Mouse (Mus musculus) midbrain, embryonic 15.5 days (tissue): ENCODE results near the gene Cxcr4. TPM values are rescaled to one million over a fixed set of nuclear protein-coding genes. Genes with fewer than 3 reads are reported as not detected.

Experiments used
- ATAC-seq: fragments of 200-750 bp; cut with Nextera tagmentation; replicated peaks from 2 replicates; pipeline ENCODE4 v1.8.0; 2017; ENCODE audit warnings: moderate TSS enrichment
- H3K27ac ChIP-seq: fragments of 300-500 bp; sonication (generic); 2 replicates; pipeline ENCODE4 v1.5.1; 2015; ENCODE audit warnings: mild to moderate bottlenecking, inconsistent platforms
- H3K27me3 ChIP-seq: fragments of 300-500 bp; sonication (generic); replicated peaks from 2 replicates; pipeline ENCODE4 v1.6.1; 2015; ENCODE audit warnings: inconsistent platforms
- H3K36me3 ChIP-seq: fragments of 300-500 bp; sonication (generic); replicated peaks from 2 replicates; pipeline ENCODE4 v1.6.1; 2015; ENCODE audit warnings: inconsistent platforms
- H3K4me1 ChIP-seq: fragments of 300-500 bp; sonication (generic); 2 replicates; pipeline ENCODE4 v1.6.1; 2015; ENCODE audit warnings: inconsistent platforms
- H3K4me2 ChIP-seq: fragments of 300-500 bp; sonication (generic); 2 replicates; pipeline ENCODE4 v1.6.1; 2015; ENCODE audit warnings: inconsistent platforms, mild to moderate bottlenecking, moderate library complexity
- H3K4me3 ChIP-seq: fragments of 300-500 bp; sonication (generic); 2 replicates; pipeline ENCODE4 v1.5.1; 2015; ENCODE audit warnings: mild to moderate bottlenecking, inconsistent platforms
- H3K9ac ChIP-seq: fragments of 300-500 bp; sonication (generic); 2 replicates; pipeline ENCODE4 v1.6.1; 2015; ENCODE audit warnings: mild to moderate bottlenecking, inconsistent platforms
- H3K9me3 ChIP-seq: fragments of 300-500 bp; sonication (generic); 2 replicates; pipeline ENCODE4 v1.6.1; 2016; ENCODE audit warnings: inconsistent platforms
- WGBS: fragments of 180-500 bp; shearing (Covaris S2); methylation state at CpG from one replicate; pipeline ENCODE4 v1.1.7; 2015; ENCODE audit warnings: mixed read lengths; 5-methylcytosine and 5-hydroxymethylcytosine counted together
- polyA plus RNA-seq: library from polyadenylated mRNA; unstranded; fragments of >200 nt; fragmentation: Nextera tagmentation; extraction: Ambion mirVana; gene quantifications from 2 replicates; pipeline ENCODE4 v1.2.1, GENCODE M21; 2015

Cxcr4 gene
- polyA plus RNA-seq, 1 experiment from 2014 or later, result 7.1 TPM

DNA sequence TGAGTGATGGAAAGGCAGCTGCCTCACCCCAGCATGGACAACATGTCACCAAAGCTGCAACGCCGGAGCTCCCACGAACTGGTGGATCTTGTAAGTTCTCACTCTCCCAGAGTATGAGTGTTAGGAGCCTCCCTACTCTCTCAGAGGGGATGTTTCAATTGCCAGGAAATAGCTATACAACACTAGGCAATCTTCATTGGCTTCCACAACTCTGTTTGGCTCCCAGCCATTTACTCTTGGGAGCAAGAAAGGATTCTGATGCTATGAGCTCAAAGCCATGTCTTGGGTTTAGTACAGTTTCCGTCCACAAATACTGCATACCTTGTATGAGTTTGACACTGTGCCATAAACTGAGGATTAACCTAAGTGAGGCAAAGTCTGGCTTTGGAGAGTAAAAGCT is 34.1 kb downstream of the Cxcr4 start:
- Histone ChIP-seq H3K4me3 (no peak overlapping the region), H3K27me3 (no peaks in the 10 kb centered on the region), H3K27ac (no peak overlapping the region), H3K4me2 (no peak overlapping the region), H3K36me3 (no peaks in the 10 kb centered on the region), H3K9ac (no peak overlapping the region), H3K4me1 (no peaks in the 10 kb centered on the region), H3K9me3 (no peaks in the 10 kb centered on the region)
- WGBS, result 92% methylated on average over 4 of the region's 4 CpGs
- no peak for ATAC-seq

DNA sequence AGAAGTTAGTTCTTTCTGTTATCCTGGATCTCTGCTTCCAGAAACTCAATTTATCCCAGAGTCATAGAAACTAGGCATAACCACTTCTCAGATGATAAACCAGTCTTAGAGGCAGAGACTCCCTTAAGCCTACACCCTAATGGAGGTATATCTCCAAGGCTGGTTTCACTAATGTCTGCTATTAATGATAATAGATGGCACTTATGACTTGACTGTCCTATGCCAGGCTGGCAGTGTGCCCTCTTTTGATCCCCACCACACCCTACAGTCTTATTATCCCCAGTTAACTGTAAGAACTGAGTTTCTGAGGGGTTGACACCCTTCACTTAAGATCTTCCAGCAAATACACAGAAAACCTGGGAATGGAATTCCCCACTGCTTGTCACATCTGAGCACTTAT is 39.5 kb downstream of the Cxcr4 start:
- ATAC-seq, result no peak
- no peak overlapping the region for H3K4me3 ChIP-seq
- H3K27ac ChIP-seq, result no peak overlapping the region
- peaks cover 6% of the 10 kb centered on the region; the same call in 1 of the 2 replicates for H3K4me1 ChIP-seq
- no peaks in the 10 kb centered on the region for H3K27me3 ChIP-seq
- H3K4me2 ChIP-seq, result no peak overlapping the region
- H3K36me3 ChIP-seq, result no peaks in the 10 kb centered on the region
- no peaks in the 10 kb centered on the region for H3K9me3 ChIP-seq
- no peak overlapping the region for H3K9ac ChIP-seq

DNA sequence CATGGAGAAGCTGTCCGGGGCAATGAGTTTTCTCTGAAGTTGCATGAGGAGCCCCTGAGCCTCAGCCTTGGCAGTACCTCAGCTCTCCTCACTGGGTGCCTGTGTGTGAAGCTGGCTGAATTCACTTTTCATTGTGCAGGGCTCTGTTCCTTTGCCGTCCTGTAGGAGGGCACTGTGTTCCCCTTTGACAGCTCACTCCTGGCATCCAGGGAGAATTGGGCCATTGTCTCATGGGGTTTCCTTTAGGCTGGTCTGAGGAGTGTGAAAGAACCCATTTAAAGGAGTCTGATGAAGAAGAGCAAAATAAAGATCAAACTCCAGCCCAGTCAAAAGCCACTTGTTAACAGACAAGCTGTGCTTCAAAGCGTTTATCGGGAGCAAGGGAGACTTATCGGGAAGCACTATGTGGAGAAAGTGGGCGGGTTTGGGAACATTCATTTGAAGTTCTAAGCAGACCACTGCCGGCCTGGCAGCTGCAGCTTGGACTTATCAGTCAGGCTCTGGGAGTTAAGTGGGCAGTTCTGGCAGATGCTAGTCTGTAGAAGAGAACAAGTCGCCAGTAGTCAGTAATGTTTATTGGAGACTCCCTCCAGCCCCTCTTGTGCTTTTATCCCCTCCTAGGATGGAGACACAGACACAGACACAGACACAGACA is 40.2 kb downstream of the Cxcr4 start:
- 10% methylated on average over 8 of the region's 8 CpGs for WGBS
- peak; percentile 76 for ATAC-seq
- Histone ChIP-seq H3K27ac (peak overlapping the region; percentile 26; the same call in 1 of the 2 replicates), H3K4me1 (peaks cover 6% of the 10 kb centered on the region; the same call in 1 of the 2 replicates), H3K9ac (no peak overlapping the region), H3K4me3 (no peak overlapping the region), H3K4me2 (no peak overlapping the region), H3K36me3 (no peaks in the 10 kb centered on the region), H3K27me3 (no peaks in the 10 kb centered on the region), H3K9me3 (no peaks in the 10 kb centered on the region)

DNA sequence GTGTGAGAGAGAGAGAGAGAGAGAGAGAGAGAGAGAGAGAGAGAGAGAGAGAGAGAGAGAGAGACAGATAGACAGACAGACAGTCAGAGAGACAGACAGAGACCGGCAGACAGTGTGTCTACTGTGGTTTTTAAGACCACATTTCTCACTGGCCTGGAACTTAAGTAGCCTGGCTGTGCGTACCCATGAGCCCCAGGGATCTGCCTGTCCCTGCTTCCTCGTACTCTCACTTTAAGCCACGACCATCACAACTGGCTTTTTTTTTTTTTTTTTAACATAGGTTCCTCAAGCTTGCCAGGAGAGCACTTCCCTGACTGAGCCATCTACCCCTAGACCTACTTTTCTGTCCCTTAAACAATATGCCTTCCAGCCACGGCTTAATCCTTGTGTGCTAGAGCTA is 42.7 kb downstream of the Cxcr4 start:
- Histone ChIP-seq H3K27ac (no peak overlapping the region), H3K9ac (no peak overlapping the region), H3K27me3 (no peaks in the 10 kb centered on the region), H3K4me1 (peaks cover 6% of the 10 kb centered on the region; the same call in 1 of the 2 replicates), H3K4me3 (no peak overlapping the region), H3K36me3 (no peaks in the 10 kb centered on the region), H3K9me3 (no peaks in the 10 kb centered on the region), H3K4me2 (no peak overlapping the region)
- WGBS, result 52% methylated on average over 5 of the region's 5 CpGs
- no peak for ATAC-seq

DNA sequence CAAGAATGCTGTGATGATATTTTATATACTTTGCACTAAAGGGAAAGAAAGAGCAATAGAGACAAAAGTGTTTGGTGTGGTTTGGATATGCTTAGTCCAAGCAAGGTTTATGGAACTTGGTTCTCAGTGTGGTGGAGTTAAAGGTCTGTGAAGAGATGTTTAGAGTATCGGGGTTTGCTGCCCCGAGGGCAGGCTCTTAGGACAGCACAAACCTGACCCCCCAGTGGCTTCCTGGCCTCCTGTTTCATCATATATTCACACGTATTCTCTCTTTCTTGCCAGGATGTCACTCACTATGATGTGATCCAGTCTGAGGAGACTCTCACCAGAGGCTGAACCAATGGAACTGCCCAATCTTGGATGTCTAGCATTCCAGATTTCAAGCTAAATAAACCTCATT is 43.1 kb downstream of the Cxcr4 start:
- Histone ChIP-seq H3K4me3 (no peak overlapping the region), H3K4me1 (peaks cover 6% of the 10 kb centered on the region; the same call in 1 of the 2 replicates), H3K4me2 (no peak overlapping the region), H3K9me3 (no peaks in the 10 kb centered on the region), H3K36me3 (no peaks in the 10 kb centered on the region), H3K27ac (no peak overlapping the region), H3K27me3 (no peaks in the 10 kb centered on the region), H3K9ac (no peak overlapping the region)
- WGBS, result 66% methylated on average over 3 of the region's 3 CpGs
- ATAC-seq, result no peak

DNA sequence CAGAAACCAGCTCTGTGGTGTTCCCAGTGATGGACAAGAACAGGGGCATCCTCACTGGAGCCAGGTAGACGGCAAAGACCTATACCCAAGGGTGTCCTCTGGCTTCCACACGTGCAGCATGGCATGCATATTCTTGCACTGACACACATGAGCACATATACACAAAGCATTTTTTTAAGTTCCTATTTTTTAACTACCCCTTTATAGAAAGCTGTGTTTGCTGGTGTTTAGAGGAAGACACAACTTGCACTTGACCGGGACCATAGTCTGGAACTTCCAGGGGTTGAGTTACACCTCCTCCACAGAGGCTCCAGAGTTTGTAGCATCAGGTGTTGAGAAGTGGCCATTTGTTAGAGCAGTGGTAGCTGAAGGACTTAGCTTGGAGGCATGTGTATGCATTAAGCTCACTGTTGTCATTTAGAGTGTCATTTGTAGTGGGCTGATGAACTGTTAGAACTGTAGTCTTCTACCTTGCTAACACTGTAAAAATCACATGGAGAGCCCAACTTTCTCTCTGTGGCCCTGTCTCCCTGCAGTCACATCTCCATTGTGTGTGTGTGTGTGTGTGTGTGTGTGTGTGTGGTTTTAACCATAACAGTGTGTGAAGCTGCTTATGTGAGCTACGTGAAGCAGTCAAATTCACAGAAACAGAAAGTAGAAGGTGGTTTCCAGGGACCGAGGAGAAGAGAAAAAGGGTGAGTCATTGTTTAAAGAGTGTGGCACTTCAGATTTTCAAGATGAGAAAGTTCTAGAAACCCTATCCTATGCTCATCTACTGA is 43.7 kb downstream of the Cxcr4 start:
- H3K9me3 ChIP-seq, result no peaks in the 10 kb centered on the region
- no peak overlapping the region for H3K4me2 ChIP-seq
- H3K27me3 ChIP-seq, result no peaks in the 10 kb centered on the region
- H3K36me3 ChIP-seq, result no peaks in the 10 kb centered on the region
- H3K4me3 ChIP-seq, result no peak overlapping the region
- ATAC-seq, result no peak
- 89% methylated on average over 5 of the region's 5 CpGs for WGBS
- peaks cover 6% of the 10 kb centered on the region; the same call in 1 of the 2 replicates for H3K4me1 ChIP-seq
- H3K9ac ChIP-seq, result no peak overlapping the region
- no peak overlapping the region for H3K27ac ChIP-seq

DNA sequence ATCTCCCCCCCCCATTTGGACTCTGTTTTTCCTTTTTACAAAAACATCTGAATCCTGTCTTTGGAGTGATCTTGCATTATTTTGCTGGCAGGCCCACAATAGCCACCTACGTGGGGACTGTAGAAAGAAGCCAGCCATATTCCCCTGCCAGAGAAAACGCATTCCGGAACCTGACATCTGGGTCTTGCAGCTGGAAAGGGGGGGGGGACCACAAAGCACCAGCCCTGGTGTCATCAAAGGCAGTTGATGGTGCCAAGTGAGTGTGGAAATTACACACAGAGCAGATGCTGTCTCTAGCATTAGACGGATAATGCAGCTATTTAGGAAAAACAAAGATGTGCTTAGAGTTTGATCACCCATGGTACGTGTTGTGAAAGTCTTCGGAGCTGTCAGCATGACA is 46.4 kb downstream of the Cxcr4 start:
- ATAC-seq, result 0 out of 2 replicates have a peak, but pooled peaks have one; percentile 39
- Histone ChIP-seq H3K27ac (no peak overlapping the region), H3K36me3 (no peaks in the 10 kb centered on the region), H3K4me3 (no peak overlapping the region), H3K9me3 (no peaks in the 10 kb centered on the region), H3K4me2 (no peak overlapping the region), H3K4me1 (no peaks in the 10 kb centered on the region), H3K27me3 (no peaks in the 10 kb centered on the region), H3K9ac (no peak overlapping the region)
- 57% methylated on average over 6 of the region's 6 CpGs for WGBS

DNA sequence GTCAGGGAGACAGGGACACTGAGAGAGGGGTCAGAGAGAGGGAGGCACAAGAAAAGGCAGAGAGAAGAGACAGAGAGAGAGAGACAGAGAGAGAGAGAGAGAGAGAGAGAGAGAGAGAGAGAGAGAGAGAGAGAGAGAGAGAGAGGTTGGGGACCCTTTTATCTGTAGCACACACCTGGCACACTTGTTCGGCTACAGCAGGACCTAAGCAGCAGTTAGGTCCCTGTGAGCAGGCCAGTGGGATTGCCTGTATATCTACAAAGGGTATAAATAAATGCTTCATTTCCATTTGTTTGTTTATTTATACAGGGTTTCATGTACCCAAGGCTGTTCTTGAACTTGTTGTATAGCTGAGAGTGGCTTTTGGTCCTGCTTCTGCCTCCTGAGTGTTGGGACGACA is 49.0 kb downstream of the Cxcr4 start:
- Histone ChIP-seq H3K27me3 (no peaks in the 10 kb centered on the region), H3K4me3 (no peak overlapping the region), H3K36me3 (no peaks in the 10 kb centered on the region), H3K4me2 (no peak overlapping the region), H3K9me3 (no peaks in the 10 kb centered on the region), H3K4me1 (peaks cover 13% of the 10 kb centered on the region), H3K9ac (no peak overlapping the region), H3K27ac (no peak overlapping the region)
- no peak for ATAC-seq
- WGBS, result 78% methylated on average over 2 of the region's 2 CpGs

DNA sequence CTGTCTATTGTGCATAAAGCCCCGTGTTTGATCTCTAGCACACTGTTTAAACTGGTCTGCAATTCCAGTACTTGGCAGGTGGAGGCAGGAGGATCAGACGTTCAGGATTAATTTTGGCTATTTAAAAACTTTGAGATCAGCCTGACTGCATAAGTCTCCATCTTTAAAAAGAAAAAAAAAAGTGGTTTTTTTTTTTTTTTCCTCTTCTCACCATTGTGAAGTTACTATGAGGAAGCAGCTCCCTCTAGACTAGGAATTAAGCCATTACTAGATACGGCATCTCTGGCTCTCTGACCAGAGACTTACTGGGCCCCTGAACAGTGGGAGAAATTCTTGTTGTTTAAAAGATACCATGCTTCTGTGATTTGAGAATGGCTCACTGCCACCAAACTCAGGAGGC is 49.5 kb downstream of the Cxcr4 start:
- WGBS, result 54% methylated on average over 3 of the region's 3 CpGs
- no peak overlapping the region for H3K4me2 ChIP-seq
- H3K9me3 ChIP-seq, result no peaks in the 10 kb centered on the region
- ATAC-seq, result no peak
- no peak overlapping the region for H3K9ac ChIP-seq
- peaks cover 13% of the 10 kb centered on the region for H3K4me1 ChIP-seq
- H3K27ac ChIP-seq, result no peak overlapping the region
- no peaks in the 10 kb centered on the region for H3K36me3 ChIP-seq
- no peak overlapping the region for H3K4me3 ChIP-seq
- no peaks in the 10 kb centered on the region for H3K27me3 ChIP-seq

DNA sequence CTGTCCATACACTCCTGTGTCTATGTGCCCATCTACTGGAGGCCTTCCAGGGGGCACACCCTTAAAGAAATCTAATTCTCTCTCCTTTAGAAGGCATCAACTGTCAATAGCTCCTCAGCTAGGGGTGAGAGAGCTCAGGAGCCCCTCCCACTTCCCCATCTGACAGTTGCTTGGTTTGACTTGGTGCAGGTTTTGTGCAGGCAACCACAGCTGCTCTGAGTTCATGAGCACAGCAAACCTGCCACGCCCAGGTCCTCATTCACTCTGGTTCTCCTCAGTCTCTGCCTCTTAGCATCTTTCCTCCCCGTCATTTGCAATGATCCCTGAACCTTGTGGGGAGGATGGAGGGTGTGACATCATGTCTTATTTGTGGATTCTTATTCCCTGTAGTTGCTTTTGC is 51.9 kb downstream of the Cxcr4 start:
- no peak overlapping the region for H3K4me2 ChIP-seq
- 77% methylated on average over 2 of the region's 2 CpGs for WGBS
- H3K36me3 ChIP-seq, result no peaks in the 10 kb centered on the region
- no peak overlapping the region for H3K27ac ChIP-seq
- no peak overlapping the region for H3K4me3 ChIP-seq
- H3K4me1 ChIP-seq, result peaks cover 13% of the 10 kb centered on the region
- H3K27me3 ChIP-seq, result no peaks in the 10 kb centered on the region
- H3K9ac ChIP-seq, result no peak overlapping the region
- H3K9me3 ChIP-seq, result no peaks in the 10 kb centered on the region
- ATAC-seq, result 0 out of 2 replicates have a peak, but pooled peaks have one; percentile 18

DNA sequence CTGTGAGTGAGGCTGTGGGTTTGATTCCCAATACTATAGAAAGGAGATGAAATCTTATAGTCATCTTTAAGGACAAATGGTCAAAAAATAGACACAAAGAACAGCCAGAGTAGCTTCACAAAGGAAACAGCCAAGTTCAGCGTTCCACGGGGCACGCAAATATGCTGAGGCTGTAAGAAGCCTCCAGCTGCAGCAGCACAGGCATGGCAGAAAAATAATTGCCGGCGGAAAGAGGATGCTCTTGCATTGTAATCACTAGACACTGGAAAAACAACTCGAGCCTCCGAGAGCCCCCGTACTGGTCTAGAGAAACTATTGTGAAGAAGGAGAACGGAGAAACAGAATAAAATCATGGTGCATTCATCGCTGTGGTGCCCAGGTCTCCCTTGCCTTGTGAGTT is 52.5 kb downstream of the Cxcr4 start:
- H3K9me3 ChIP-seq, result no peaks in the 10 kb centered on the region
- H3K4me2 ChIP-seq, result no peak overlapping the region
- H3K9ac ChIP-seq, result no peak overlapping the region
- no peaks in the 10 kb centered on the region for H3K27me3 ChIP-seq
- peaks cover 13% of the 10 kb centered on the region for H3K4me1 ChIP-seq
- H3K4me3 ChIP-seq, result no peak overlapping the region
- peak overlapping the region; percentile 56 for H3K27ac ChIP-seq
- whole genome bisulfite sequencing, result 24% methylated on average over 10 of the region's 10 CpGs
- peak; percentile 73; the same call in 1 of the 2 replicates for ATAC-seq
- H3K36me3 ChIP-seq, result no peaks in the 10 kb centered on the region
